Mouse (Mus musculus) midbrain, embryonic 14.5 days (tissue): ENCODE results near the gene Rnf144b. TPM values are rescaled to one million over a fixed set of nuclear protein-coding genes. Genes with fewer than 3 reads are reported as not detected.

Experiments
- ATAC-seq: fragments of 200-750 bp; cut with Nextera tagmentation; 2 replicates; pipeline ENCODE4 v1.8.0; 2017; ENCODE audit warnings: moderate number of reproducible peaks, moderate library complexity; ENCODE audit not compliant: low FRiP score, low TSS enrichment
- DNase-seq: peaks from one replicate; pipeline ENCODE4 v3.0.0-alpha.2; 2015
- H3K27ac ChIP-seq: fragments of 300-500 bp; sonication (generic); replicated peaks from 2 replicates; pipeline ENCODE4 v1.5.1; 2014; ENCODE audit warnings: mild to moderate bottlenecking, low read depth, low read length, moderate library complexity
- H3K27me3 ChIP-seq: fragments of 300-500 bp; sonication (generic); 2 replicates; pipeline ENCODE4 v1.6.1; 2014; ENCODE audit warnings: low read length, control low read depth, mixed read lengths; ENCODE audit not compliant: control insufficient read depth, insufficient read depth
- H3K36me3 ChIP-seq: fragments of 300-500 bp; sonication (generic); 2 replicates; pipeline ENCODE4 v1.6.1; 2014; ENCODE audit warnings: low read length, control low read depth; ENCODE audit not compliant: control insufficient read depth, insufficient read depth
- H3K4me1 ChIP-seq: fragments of 300-500 bp; sonication (generic); 2 replicates; pipeline ENCODE4 v1.6.1; 2014; ENCODE audit warnings: mild to moderate bottlenecking, antibody characterized with exemption, low read length, control low read depth; ENCODE audit not compliant: control insufficient read depth, insufficient read depth
- H3K4me2 ChIP-seq: fragments of 300-500 bp; sonication (generic); 2 replicates; pipeline ENCODE4 v1.6.1; 2014; ENCODE audit warnings: mild to moderate bottlenecking, low read length, moderate library complexity
- H3K4me3 ChIP-seq: fragments of 300-500 bp; sonication (generic); replicated peaks from 2 replicates; pipeline ENCODE4 v1.5.1; 2014; ENCODE audit warnings: low read depth, low read length
- H3K9ac ChIP-seq: fragments of 300-500 bp; sonication (generic); replicated peaks from 2 replicates; pipeline ENCODE4 v1.6.1; 2014; ENCODE audit warnings: mild to moderate bottlenecking, low read length, moderate library complexity
- H3K9me3 ChIP-seq: fragments of 300-500 bp; sonication (generic); 2 replicates; pipeline ENCODE4 v1.6.1; 2016; ENCODE audit warnings: low read length, control low read depth, mixed read lengths; ENCODE audit not compliant: control insufficient read depth
- WGBS: fragments of 180-500 bp; shearing (Covaris S2); extraction: QIAGEN DNeasy Blood & Tissue Kit; methylation state at CpG from one replicate; pipeline ENCODE4 v1.1.7; 2014; 5-methylcytosine and 5-hydroxymethylcytosine counted together
- polyA plus RNA-seq: library from polyadenylated mRNA; unstranded; fragments of >200 nt; fragmentation: Nextera tagmentation; extraction: Ambion mirVana; gene quantifications from 2 replicates; pipeline ENCODE4 v1.2.1, GENCODE M21; 2014

The Rnf144b gene
- polyA plus RNA-seq, 1 experiment from 2014 or later: 1.1 TPM

DNA sequence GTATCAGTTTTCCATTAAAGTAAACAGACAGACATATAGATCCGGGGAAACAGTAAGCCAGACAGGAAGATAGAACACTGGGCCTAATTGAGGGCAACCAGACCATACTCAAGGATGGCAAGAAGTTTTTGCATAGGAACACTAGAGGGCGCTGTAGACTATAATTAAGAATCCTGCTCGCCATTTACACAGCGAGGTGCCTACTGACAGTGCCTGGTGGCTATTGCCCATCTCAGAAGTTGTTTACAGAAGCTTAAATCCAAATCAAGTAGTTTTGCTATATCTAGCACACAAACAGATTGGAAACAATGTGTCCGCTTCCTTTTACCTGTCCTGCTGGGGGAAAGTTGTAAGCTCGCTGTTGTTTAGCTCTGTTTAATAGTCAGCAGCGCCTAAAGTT, 29.9 kb downstream of the Rnf144b start:
- 29% methylated on average over 7 of the region's 7 CpGs for WGBS
- no peaks in the 10 kb centered on the region; the same call in 1 of the 2 replicates for H3K4me1 ChIP-seq
- H3K36me3 ChIP-seq: no peaks in the 10 kb centered on the region
- no peak overlapping the region for H3K9ac ChIP-seq
- H3K27me3 ChIP-seq: no peaks in the 10 kb centered on the region
- ATAC-seq (no peak; the same call in 1 of the 2 replicates), DNase-seq (peak; percentile 94)
- no peak overlapping the region for H3K4me2 ChIP-seq
- no peak overlapping the region for H3K4me3 ChIP-seq
- H3K27ac ChIP-seq: no peak overlapping the region
- no peaks in the 10 kb centered on the region for H3K9me3 ChIP-seq

DNA sequence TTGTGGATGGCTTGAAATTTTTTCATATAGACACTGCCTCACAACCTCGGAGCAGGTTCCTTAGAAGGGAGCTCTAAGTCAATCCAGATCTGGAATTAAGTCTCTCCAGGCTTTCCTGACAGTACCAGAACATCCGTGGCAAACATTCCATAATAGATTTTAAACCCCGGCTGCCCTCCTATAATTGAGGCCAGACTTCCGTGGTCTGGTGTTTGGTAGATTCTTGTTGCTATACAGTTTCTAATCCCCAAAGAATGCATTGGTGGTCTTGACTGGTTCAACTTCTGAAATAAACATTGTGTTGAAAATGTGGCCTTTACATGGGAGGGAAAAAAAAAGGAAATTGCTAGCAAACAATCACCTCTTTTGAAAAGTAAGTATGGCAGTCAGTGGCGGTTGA, 30.8 kb downstream of the Rnf144b start:
- no peak overlapping the region for H3K4me2 ChIP-seq
- H3K27ac ChIP-seq: no peak overlapping the region
- WGBS: 67% methylated on average over 5 of the region's 5 CpGs
- no peak for DNase-seq
- H3K36me3 ChIP-seq: no peaks in the 10 kb centered on the region
- no peak overlapping the region for H3K4me3 ChIP-seq
- no peaks in the 10 kb centered on the region for H3K9me3 ChIP-seq
- H3K9ac ChIP-seq: no peak overlapping the region
- H3K4me1 ChIP-seq: no peaks in the 10 kb centered on the region; the same call in 1 of the 2 replicates
- no peaks in the 10 kb centered on the region for H3K27me3 ChIP-seq
- ATAC-seq: no peak

DNA sequence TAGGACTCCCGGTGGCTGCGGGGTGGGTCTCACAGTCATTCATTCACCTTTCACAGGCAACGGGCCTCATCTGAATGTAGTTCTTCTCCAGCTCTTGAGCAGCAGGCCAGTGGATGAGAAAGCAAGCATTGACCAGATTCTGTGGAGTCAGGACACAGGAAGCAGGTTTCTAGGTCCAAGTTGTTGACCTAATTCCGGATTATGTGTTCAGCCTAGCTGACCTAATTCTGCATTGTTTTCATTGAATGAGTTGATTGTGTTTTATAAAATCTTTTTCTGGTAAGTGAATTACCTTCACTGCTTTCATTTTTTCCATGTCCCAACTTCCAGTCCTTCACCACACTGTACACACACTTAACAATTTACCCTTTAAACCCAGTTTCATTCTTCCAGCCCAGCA, 32.4 kb downstream of the Rnf144b start:
- no peaks in the 10 kb centered on the region for H3K9me3 ChIP-seq

GRCm38 (mm10) chr13:47156841-47157240, 34.4 kb downstream of the Rnf144b start:
- Histone ChIP-seq H3K36me3 (no peaks in the 10 kb centered on the region), H3K9ac (no peak overlapping the region), H3K4me1 (no peaks in the 10 kb centered on the region; the same call in 1 of the 2 replicates), H3K27ac (no peak overlapping the region), H3K9me3 (no peaks in the 10 kb centered on the region), H3K27me3 (no peaks in the 10 kb centered on the region), H3K4me2 (no peak overlapping the region), H3K4me3 (no peak overlapping the region)
- ATAC-seq: no peak
- 70% methylated on average over 5 of the region's 5 CpGs for WGBS
- no peak for DNase-seq

More for the DNA sequence above, 32.4 kb downstream of the Rnf144b start:
- Histone ChIP-seq H3K27ac (no peak overlapping the region), H3K4me1 (no peaks in the 10 kb centered on the region; the same call in 1 of the 2 replicates), H3K9ac (no peak overlapping the region), H3K4me2 (no peak overlapping the region), H3K36me3 (no peaks in the 10 kb centered on the region), H3K4me3 (no peak overlapping the region), H3K27me3 (no peaks in the 10 kb centered on the region)
- WGBS: 75% methylated on average over 4 of the region's 4 CpGs
- ATAC-seq (no peak), DNase-seq (no peak)

- H3K27me3 ChIP-seq: no peaks in the 10 kb centered on the region
- H3K9ac ChIP-seq: no peak overlapping the region
- H3K27ac ChIP-seq: no peak overlapping the region
- ATAC-seq (no peak), DNase-seq (no peak)
- 96% methylated on average over 5 of the region's 5 CpGs for WGBS
- no peaks in the 10 kb centered on the region for H3K9me3 ChIP-seq
- no peaks in the 10 kb centered on the region for H3K4me1 ChIP-seq
- H3K4me3 ChIP-seq: no peak overlapping the region
- H3K36me3 ChIP-seq: no peaks in the 10 kb centered on the region
- no peak overlapping the region for H3K4me2 ChIP-seq
Measured at GRCm38 (mm10) chr13:47162001-47162400, 39.5 kb downstream of the Rnf144b start.

GRCm38 (mm10) chr13:47164732-47165131, 42.3 kb downstream of the Rnf144b start:
- no peak overlapping the region for H3K27ac ChIP-seq
- H3K4me3 ChIP-seq: no peak overlapping the region
- H3K4me1 ChIP-seq: no peaks in the 10 kb centered on the region
- H3K36me3 ChIP-seq: no peaks in the 10 kb centered on the region
- WGBS: 89% methylated on average over 5 of the region's 5 CpGs
- DNase-seq: no peak
- no peak overlapping the region for H3K4me2 ChIP-seq
- no peak overlapping the region for H3K9ac ChIP-seq
- ATAC-seq: no peak
- no peaks in the 10 kb centered on the region for H3K27me3 ChIP-seq
- H3K9me3 ChIP-seq: no peaks in the 10 kb centered on the region

GRCm38 (mm10) chr13:47165261-47165660, 42.8 kb downstream of the Rnf144b start:
- DNase-seq: no peak
- Histone ChIP-seq H3K4me1 (no peaks in the 10 kb centered on the region), H3K4me3 (no peak overlapping the region), H3K9me3 (no peaks in the 10 kb centered on the region), H3K36me3 (no peaks in the 10 kb centered on the region), H3K4me2 (no peak overlapping the region), H3K9ac (no peak overlapping the region), H3K27ac (no peak overlapping the region), H3K27me3 (no peaks in the 10 kb centered on the region)
- WGBS: 98% methylated on average over 2 of the region's 2 CpGs
- no peak for ATAC-seq

DNA sequence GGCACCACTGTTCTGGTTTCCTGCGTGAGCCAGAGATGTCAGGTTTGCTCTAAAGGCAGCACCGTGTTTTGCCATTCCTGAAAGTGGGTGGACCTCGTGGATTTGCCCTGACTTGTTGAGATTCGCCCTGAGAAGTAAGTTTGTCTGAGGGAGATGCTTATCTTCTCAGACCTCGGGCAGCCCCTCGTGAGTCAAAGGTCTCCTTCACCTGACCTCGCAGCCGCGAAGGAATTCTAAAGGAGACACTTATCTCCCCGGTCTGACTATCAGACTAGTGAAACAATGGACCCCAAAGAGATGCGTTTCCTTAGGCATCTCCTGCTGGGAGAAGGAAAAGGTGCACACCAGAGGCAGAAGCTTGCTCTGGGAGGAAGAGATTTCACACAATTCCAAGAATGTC, 46.0 kb downstream of the Rnf144b start:
- Histone ChIP-seq H3K9ac (no peak overlapping the region), H3K4me3 (no peak overlapping the region), H3K4me2 (no peak overlapping the region), H3K27me3 (no peaks in the 10 kb centered on the region), H3K4me1 (no peaks in the 10 kb centered on the region), H3K9me3 (no peaks in the 10 kb centered on the region), H3K27ac (no peak overlapping the region), H3K36me3 (no peaks in the 10 kb centered on the region)
- no peak for ATAC-seq
- no peak for DNase-seq
- WGBS: 70% methylated on average over 11 of the region's 11 CpGs

DNA sequence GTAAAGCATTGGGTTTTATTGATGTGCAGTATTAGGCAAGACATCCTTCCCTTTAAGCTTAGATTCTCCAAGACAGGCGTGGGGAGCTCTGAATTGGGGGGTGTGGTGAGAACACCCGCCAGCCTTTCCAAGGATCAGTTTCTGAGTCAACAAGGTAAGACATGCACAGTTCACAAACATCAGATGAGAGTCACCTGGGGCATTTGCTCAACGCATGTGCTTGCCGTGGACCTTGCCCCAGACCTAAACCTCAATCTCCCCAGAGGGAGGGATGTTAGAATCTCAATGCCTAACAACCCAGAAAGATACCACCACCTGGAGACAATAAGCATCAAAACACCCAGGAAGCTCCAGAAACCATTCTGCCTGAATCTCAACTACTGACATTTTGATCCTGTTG, 47.6 kb downstream of the Rnf144b start:
- WGBS: 81% methylated on average over 4 of the region's 4 CpGs
- no peak overlapping the region for H3K9ac ChIP-seq
- H3K4me1 ChIP-seq: no peaks in the 10 kb centered on the region
- no peak overlapping the region for H3K4me2 ChIP-seq
- no peaks in the 10 kb centered on the region for H3K27me3 ChIP-seq
- DNase-seq: no peak
- no peaks in the 10 kb centered on the region for H3K36me3 ChIP-seq
- H3K4me3 ChIP-seq: no peak overlapping the region
- no peaks in the 10 kb centered on the region for H3K9me3 ChIP-seq
- no peak overlapping the region for H3K27ac ChIP-seq
- no peak for ATAC-seq
